Mouse (Mus musculus): ENCODE measurements around the gene Kdm3a. TPM values are rescaled to one million over a fixed set of nuclear protein-coding genes. Genes with fewer than 3 reads are reported as not detected.

Kdm3a gene
- total and polyA plus RNA-seq, 2 experiments from 2014 or later: 16.6 to 50.9 TPM

DNA sequence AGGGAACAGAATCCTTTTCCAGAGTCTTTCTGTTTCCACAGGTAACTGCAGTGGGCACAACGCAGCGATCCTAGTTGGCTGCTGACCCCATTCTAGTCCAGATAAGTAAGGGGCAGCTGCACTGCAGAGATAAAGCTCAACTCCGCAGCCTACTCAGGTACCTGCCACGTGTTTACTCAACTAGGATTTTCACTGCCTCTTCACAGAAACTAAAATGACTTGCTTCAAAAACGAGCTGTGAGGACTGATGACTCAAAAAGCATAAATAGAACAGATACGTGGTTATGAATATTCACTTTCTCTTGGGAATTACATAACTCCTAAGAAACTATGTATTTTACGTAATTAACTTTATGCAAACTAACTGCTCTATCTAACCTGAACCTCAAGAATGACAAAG lies 22.8 kb downstream of the Kdm3a start:
- no peak for ATAC-seq (ENCODE audit: insufficient read depth, low read depth)
- TF ChIP-seq EP300 (IDR thresholded peaks at IDR 0.05; ENCODE audit: low read depth): no peak
- no peak for TF ChIP-seq CTCF (IDR thresholded peaks at IDR 0.05; ENCODE audit: low read depth)
- H3K4me2 ChIP-seq (ENCODE audit: low read depth, low read length): no peak overlapping the region
- H3K27ac ChIP-seq (ENCODE audit: low read depth): no peak overlapping the region
- no peak overlapping the region for H3K4me3 ChIP-seq (ENCODE audit: low read depth, low read length)
- no peaks in the 10 kb centered on the region for H3K4me1 ChIP-seq (ENCODE audit: control insufficient read depth, insufficient read depth)
- H3K9ac ChIP-seq (replicated peaks; ENCODE audit: low read depth, low read length): no peak overlapping the region
- H3K27me3 ChIP-seq (ENCODE audit: control insufficient read depth, insufficient read depth, low read length): no peaks in the 10 kb centered on the region
- no peak for DNase-seq (ENCODE audit: low spot score)
- no peaks in the 10 kb centered on the region for H3K9me3 ChIP-seq (replicated peaks; ENCODE audit: control insufficient read depth, low read length)
- 70% methylated on average over 7 of the region's 7 CpGs for WGBS
- H3K36me3 ChIP-seq (replicated peaks; ENCODE audit: control insufficient read depth, insufficient read depth, low read length): peaks cover 83% of the 10 kb centered on the region

DNA sequence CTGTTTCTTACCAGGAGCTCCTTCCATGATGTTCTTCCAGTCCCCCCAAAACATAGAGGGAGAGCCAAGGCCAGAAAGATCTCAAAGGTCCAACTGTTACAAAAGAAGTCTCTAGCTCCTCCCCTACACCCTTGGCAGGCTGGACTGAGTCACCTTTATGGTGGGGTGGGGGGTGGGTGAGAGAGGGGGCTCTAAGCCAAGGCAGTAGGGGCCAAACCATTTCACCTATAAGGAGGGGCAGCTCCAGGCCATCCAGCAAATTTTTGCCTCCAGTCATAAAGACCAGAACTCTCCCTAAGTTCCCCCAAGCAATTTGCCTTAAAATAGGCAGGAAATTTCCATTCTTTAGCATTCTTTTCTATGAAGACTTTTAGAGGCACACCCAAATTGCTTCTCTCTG lies 23.8 kb downstream of the Kdm3a start:
- H3K27me3 ChIP-seq (ENCODE audit: control insufficient read depth, insufficient read depth, low read length): no peaks in the 10 kb centered on the region
- no peaks in the 10 kb centered on the region for H3K4me1 ChIP-seq (ENCODE audit: control insufficient read depth, insufficient read depth)
- H3K4me2 ChIP-seq (ENCODE audit: low read depth, low read length): no peak overlapping the region
- H3K9me3 ChIP-seq (replicated peaks; ENCODE audit: control insufficient read depth, low read length): no peaks in the 10 kb centered on the region
- H3K36me3 ChIP-seq (replicated peaks; ENCODE audit: control insufficient read depth, insufficient read depth, low read length): peaks cover 84% of the 10 kb centered on the region
- TF ChIP-seq EP300 (IDR thresholded peaks at IDR 0.05; ENCODE audit: low read depth) (no peak), CTCF (IDR thresholded peaks at IDR 0.05; ENCODE audit: low read depth) (no peak)
- ATAC-seq (ENCODE audit: insufficient read depth, low read depth): no peak
- H3K27ac ChIP-seq (ENCODE audit: low read depth): no peak overlapping the region
- H3K4me3 ChIP-seq (ENCODE audit: low read depth, low read length): no peak overlapping the region
- no peak for DNase-seq (ENCODE audit: low spot score)
- H3K9ac ChIP-seq (replicated peaks; ENCODE audit: low read depth, low read length): no peak overlapping the region

GRCm38 (mm10) chr6:71607756-71608155 lies 25.0 kb downstream of the Kdm3a start:
- no peak overlapping the region for H3K9ac ChIP-seq (replicated peaks; ENCODE audit: low read depth, low read length)
- WGBS: 87% methylated on average over 3 of the region's 3 CpGs
- ATAC-seq (ENCODE audit: insufficient read depth, low read depth): no peak

DNA sequence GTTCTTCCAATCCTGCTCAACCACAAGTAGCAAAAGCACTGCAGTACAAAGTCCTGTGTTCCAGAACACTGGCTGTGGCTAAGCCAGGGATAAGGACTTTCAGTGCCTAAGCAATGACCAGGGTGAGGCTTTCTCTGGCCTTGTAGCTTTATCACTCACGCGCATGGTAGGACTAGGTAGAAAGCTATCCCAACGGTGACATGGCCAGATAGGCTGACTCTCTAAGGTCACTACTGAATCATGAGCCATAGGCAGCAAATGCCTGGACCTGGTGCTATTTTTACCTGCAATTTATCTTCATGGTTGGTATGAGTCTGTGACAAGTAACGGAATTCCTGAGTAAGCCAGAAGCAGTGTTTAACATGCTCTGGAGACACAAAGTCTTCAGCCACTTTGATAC lies 42.6 kb downstream of the Kdm3a start:
- TF ChIP-seq CTCF (IDR thresholded peaks at IDR 0.05; ENCODE audit: low read depth) (no peak), EP300 (IDR thresholded peaks at IDR 0.05; ENCODE audit: low read depth) (0 out of 2 replicates have a peak, but pooled peaks have one; percentile 46)
- Histone ChIP-seq H3K9me3 (replicated peaks; ENCODE audit: control insufficient read depth, low read length) (no peaks in the 10 kb centered on the region), H3K4me2 (ENCODE audit: low read depth, low read length) (no peak overlapping the region), H3K9ac (replicated peaks; ENCODE audit: low read depth, low read length) (no peak overlapping the region), H3K27me3 (ENCODE audit: control insufficient read depth, insufficient read depth, low read length) (no peaks in the 10 kb centered on the region), H3K4me3 (ENCODE audit: low read depth, low read length) (no peak overlapping the region), H3K27ac (ENCODE audit: low read depth) (peak overlapping the region; percentile 81), H3K4me1 (ENCODE audit: control insufficient read depth, insufficient read depth) (peaks cover 12% of the 10 kb centered on the region), H3K36me3 (replicated peaks; ENCODE audit: control insufficient read depth, insufficient read depth, low read length) (peaks cover 86% of the 10 kb centered on the region)
- DNase-seq (ENCODE audit: low spot score) (peak; percentile 26), ATAC-seq (ENCODE audit: insufficient read depth, low read depth) (peak; percentile 79)
- WGBS: 41% methylated on average over 4 of the region's 4 CpGs

More at GRCm38 (mm10) chr6:71607756-71608155, 25.0 kb downstream of the Kdm3a start:
- Histone ChIP-seq H3K27me3 (ENCODE audit: control insufficient read depth, insufficient read depth, low read length) (no peaks in the 10 kb centered on the region), H3K4me1 (ENCODE audit: control insufficient read depth, insufficient read depth) (no peaks in the 10 kb centered on the region), H3K27ac (ENCODE audit: low read depth) (no peak overlapping the region), H3K4me3 (ENCODE audit: low read depth, low read length) (no peak overlapping the region), H3K36me3 (replicated peaks; ENCODE audit: control insufficient read depth, insufficient read depth, low read length) (peaks cover 85% of the 10 kb centered on the region), H3K9me3 (replicated peaks; ENCODE audit: control insufficient read depth, low read length) (no peaks in the 10 kb centered on the region), H3K4me2 (ENCODE audit: low read depth, low read length) (no peak overlapping the region)
- TF ChIP-seq CTCF (IDR thresholded peaks at IDR 0.05; ENCODE audit: low read depth) (no peak), EP300 (IDR thresholded peaks at IDR 0.05; ENCODE audit: low read depth) (no peak)
- no peak for DNase-seq (ENCODE audit: low spot score)

DNA sequence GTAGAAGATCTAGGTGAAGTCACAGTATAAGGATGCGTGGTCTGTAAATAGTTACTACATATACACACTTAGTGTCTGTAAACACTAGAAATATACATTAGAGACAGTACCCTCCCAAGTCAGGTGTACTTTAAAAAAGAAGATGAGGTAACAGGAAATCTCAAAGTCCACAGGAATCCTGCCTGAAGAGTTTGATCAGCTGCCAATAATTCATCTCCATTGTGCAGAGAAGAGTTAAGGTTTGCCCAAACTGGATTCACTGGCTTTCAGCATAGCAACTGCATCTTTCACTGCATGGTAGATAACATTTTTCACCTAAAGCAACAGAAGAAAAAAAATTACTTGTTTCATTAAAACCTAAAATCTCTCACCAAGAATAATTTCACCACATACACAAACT lies 43.4 kb downstream of the Kdm3a start:
- Histone ChIP-seq H3K27me3 (ENCODE audit: control insufficient read depth, insufficient read depth, low read length) (no peaks in the 10 kb centered on the region), H3K27ac (ENCODE audit: low read depth) (peak overlapping the region; percentile 81), H3K9me3 (replicated peaks; ENCODE audit: control insufficient read depth, low read length) (no peaks in the 10 kb centered on the region), H3K36me3 (replicated peaks; ENCODE audit: control insufficient read depth, insufficient read depth, low read length) (peaks cover 79% of the 10 kb centered on the region), H3K4me1 (ENCODE audit: control insufficient read depth, insufficient read depth) (peaks cover 12% of the 10 kb centered on the region), H3K4me2 (ENCODE audit: low read depth, low read length) (no peak overlapping the region), H3K4me3 (ENCODE audit: low read depth, low read length) (no peak overlapping the region), H3K9ac (replicated peaks; ENCODE audit: low read depth, low read length) (no peak overlapping the region)
- DNase-seq (ENCODE audit: low spot score) (no peak), ATAC-seq (ENCODE audit: insufficient read depth, low read depth) (no peak)
- TF ChIP-seq EP300 (IDR thresholded peaks at IDR 0.05; ENCODE audit: low read depth) (no peak), CTCF (IDR thresholded peaks at IDR 0.05; ENCODE audit: low read depth) (no peak)
- WGBS: 96% methylated on average over 1 of the region's 1 CpGs

GRCm38 (mm10) chr6:71583198-71583597 lies 49.6 kb downstream of the Kdm3a start:
- WGBS: 76% methylated on average over 4 of the region's 4 CpGs
- no peaks in the 10 kb centered on the region for H3K27me3 ChIP-seq (ENCODE audit: control insufficient read depth, insufficient read depth, low read length)
- ATAC-seq (ENCODE audit: insufficient read depth, low read depth): no peak
- no peak overlapping the region for H3K27ac ChIP-seq (ENCODE audit: low read depth)
- no peak for DNase-seq (ENCODE audit: low spot score)
- no peak overlapping the region for H3K4me3 ChIP-seq (ENCODE audit: low read depth, low read length)
- peaks cover 59% of the 10 kb centered on the region for H3K36me3 ChIP-seq (replicated peaks; ENCODE audit: control insufficient read depth, insufficient read depth, low read length)
- TF ChIP-seq CTCF (IDR thresholded peaks at IDR 0.05; ENCODE audit: low read depth): no peak
- TF ChIP-seq EP300 (IDR thresholded peaks at IDR 0.05; ENCODE audit: low read depth): no peak
- no peak overlapping the region for H3K9ac ChIP-seq (replicated peaks; ENCODE audit: low read depth, low read length)
- no peaks in the 10 kb centered on the region for H3K4me1 ChIP-seq (ENCODE audit: control insufficient read depth, insufficient read depth)
- no peaks in the 10 kb centered on the region for H3K9me3 ChIP-seq (replicated peaks; ENCODE audit: control insufficient read depth, low read length)
- no peak overlapping the region for H3K4me2 ChIP-seq (ENCODE audit: low read depth, low read length)

All from heart, postnatal 0 days (tissue).